Mouse (Mus musculus) CD4-positive helper T cell, adult 2 months (primary cell): ENCODE measurements around the gene Srsf12.
A peak's percentile ranks its signal among the peaks of the same experiment; 100 is the strongest.

ENCODE experiments used
- DNase-seq: peaks from one replicate; pipeline ENCODE4 v3.0.0-alpha.2; 2012; ENCODE audit warnings: low read depth, missing footprints, low spot score

The Srsf12 gene

GRCm38 (mm10) chr4:33249716-33250230 is 41.0 kb downstream of the Srsf12 start:
- no peak for DNase-seq

- peak; percentile 15 for DNase-seq
Observed at GRCm38 (mm10) chr4:33250867-33251266, 42.1 kb downstream of the Srsf12 start.

GRCm38 (mm10) chr4:33254706-33255105 is 45.9 kb downstream of the Srsf12 start:
- no peak for DNase-seq

DNA sequence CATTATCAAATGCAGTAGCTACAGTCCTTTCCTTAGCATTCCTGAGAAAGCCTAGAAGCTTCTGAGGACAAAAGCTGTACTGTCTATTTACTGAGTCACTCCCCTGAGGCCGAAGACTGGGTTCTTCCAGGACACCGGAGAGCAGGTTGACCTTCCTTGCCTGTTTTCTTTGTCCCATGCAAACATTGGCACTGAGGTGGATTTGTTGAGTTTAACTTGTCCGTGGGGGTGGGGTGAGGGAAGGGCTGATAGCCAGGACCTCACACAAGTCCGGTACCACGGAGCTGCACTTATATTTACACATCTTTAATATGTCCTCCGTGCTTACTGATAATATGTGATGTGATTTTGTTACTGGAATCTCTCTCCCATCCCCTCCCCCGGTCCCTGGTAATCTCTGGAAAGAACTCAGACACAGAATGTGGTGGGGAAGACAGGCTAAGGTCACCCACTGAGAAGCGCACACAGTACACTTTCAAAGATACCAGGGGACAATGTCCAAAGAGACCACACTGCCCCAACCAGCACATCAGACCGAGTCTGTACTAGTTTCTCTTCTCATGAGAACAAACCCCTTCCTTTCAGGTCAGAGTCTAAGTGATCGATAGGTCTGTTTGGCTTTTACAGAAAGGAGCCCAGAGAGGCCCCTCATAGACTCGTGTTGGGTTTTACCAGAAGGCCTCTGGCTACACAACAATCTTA is 48.6 kb downstream of the Srsf12 start:
- DNase-seq, result no peak

GRCm38 (mm10) chr4:33260311-33260710 is 51.5 kb downstream of the Srsf12 start:
- no peak for DNase-seq

DNA sequence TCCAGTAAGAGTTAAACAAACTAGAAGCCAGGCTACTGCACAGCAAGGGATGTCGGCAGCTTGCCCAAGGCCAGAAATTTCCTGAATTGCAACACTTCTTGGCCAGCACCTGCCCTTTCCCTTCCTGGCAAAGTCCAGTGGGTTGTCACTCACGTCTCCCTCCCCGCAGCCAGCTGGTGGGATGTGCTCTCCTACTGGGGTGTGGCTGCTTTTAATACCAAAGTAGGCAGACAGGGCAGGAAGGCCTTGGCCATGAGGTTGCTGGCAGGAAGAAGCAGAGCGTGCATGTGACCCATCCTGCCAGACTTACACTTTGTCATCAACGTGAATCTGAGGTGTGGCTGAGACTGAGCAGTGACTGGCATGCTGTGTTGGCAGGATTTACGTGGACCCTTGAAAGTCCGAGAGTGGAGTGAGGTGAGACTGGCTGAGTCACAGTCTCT is 52.5 kb downstream of the Srsf12 start:
- peak; percentile 40 for DNase-seq

DNA sequence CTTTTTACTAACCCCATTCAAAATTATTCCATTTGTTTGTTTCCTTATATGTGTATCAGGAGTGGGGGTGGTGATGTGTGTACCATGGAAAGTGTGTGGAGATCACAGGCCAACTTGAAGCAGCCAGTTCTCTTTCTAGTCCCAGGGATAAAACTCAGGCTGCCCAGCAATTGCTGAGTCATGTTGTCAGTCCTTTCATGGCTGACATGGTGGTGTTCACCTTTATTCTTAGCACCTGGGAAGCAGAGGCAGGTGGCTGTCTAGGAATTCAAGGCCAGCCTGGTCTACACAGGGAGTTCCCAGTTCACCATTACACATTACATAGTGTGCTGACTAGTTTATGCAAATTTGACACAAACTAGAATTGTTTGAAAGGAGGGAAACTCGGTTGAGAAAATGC is 54.1 kb downstream of the Srsf12 start:
- no peak for DNase-seq

DNA sequence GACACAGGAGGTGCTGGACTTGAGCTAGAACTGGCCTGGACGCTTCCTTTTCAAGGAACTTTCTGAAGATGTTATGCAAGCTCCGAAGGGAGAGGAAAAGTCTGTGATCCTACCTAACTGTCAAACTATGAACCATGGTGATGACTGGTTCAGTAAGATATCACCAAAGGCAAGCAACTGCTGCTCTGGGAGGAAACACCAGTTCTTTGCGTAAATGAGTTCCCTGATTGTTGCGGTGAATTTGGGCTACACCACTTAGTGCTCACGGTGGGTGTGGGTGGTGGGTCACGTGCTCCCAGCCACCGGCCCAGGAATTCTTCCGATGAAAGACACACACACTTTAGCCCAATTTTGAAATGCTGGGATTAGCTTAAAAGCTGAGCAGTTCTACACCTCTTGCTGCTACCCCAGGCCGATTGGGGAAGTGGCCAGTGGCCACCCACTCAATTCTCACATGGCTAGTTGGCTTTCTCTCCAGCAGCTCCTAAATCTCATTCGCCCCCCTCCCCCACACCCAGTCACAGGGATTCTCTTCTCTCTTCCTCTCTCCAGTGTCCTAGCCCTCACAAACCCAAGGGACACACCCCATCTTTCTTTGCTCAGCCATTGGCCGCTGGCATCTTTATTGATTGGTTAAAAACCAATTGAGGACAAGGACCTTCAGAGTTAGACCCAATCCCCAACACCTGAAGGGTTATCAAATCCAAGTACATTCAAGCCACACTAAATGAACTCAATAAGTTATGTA is 56.4 kb downstream of the Srsf12 start:
- no peak for DNase-seq

DNA sequence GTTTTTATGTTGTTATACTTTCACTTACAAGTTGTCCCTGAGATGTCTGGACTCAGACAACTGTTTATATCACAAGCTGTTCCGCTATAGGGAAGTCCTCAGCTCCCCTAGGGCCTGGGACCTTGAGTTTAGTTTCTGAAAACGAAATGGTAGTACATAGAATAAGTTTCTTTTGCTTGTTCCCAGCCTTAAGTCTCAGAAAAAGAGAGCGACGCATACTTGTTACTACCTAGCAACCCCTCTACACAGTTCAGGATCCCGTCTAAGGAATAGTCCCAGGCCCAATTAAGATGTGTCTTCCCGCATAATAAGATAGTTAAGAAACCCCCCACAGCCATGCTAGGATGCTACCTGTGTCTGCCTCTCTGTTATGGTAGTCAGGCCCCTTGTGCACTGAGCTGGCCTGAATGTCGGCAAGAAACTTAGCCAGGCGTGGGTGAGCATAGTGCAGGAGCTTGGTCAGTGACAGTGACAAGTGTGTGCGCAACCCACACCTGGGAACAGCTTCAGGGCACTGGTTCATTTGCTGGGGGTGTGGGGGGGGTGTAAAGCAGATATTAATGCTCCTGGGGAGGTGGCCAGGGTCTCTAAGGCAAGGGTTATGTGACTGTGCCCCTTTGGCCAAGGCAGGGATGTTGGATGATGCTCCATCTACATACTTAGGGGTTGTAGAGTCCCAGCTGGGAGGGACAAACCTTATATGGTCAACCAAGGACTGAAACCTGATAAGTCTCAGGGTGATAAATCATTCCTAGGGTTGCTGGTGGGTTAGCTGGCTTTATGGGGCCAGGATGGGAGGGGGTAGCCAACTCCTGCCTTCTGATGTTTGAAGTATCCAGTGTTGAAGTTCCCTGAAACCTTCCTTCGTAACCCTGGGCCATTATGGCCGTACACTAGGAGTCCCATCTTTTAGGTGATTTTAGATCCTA is 61.9 kb downstream of the Srsf12 start:
- no peak for DNase-seq

GRCm38 (mm10) chr4:33273437-33273836 is 64.6 kb downstream of the Srsf12 start:
- DNase-seq, result peak; percentile 45

DNA sequence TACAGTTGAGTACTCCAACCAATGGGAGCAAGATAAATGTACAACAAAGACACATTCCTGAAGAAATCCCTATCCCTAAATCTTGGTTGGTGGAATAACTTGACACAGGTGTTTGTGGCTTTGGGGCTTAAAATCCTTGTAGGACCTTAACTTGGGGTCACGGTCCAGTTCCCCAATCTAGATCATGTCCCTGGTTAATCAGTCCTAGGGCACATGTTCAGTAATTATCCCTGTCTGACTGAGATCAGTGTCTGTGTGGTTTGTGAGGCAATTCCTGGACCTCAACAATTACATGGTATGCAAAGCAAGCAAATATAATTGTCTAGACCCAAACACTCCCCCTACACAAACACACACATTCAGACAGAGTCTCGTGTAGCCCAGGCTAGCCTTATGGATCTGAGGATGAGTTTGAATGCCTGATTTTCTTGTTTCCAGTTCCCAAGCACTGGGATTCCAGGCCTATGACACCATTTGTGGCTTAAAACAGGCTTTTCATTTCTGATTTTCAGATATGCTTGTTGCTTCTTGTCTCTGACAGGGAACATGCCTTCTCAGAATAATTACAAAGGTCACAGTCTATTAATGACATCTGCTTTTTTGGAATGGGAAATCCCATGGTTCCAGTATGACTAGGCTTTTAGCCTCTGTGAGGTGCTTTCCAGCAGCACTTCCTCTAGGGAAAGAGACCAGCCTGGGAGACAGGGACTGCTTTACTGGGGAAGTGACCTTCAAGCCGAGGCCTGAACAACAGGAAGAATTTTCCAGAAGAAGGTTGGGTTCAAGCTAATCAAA is 73.3 kb downstream of the Srsf12 start:
- DNase-seq, result no peak
